Mouse (Mus musculus) layer of hippocampus, postnatal 25 days (tissue): ENCODE measurements around the gene Tmem230. TPM values are rescaled to one million over a fixed set of nuclear protein-coding genes. Genes with fewer than 3 reads are reported as not detected.

Experiments
- DNase-seq, 2 experiments: peaks; one replicate each; pipeline ENCODE4 v3.0.0; 2022; ENCODE audit warnings: mixed read lengths in 2 of 2, low spot score in 1 of 2; ENCODE audit errors: extremely low spot score in 1 of 2
- total RNA-seq, 2 experiments: library from RNA; stranded (reverse); gene quantifications; 2 replicates each; pipeline ENCODE4 v1.2.3; 2021

Gene Tmem230
- total RNA-seq, 2 experiments from 2014 or later, result 27.4 to 29.6 TPM

- no peak for DNase-seq
Observed at GRCm38 (mm10) chr2:132235291-132235690, 12.3 kb downstream of the Tmem230 start.

GRCm38 (mm10) chr2:132233985-132234765, 13.4 kb downstream of the Tmem230 start:
- DNase-seq, result no peak

GRCm38 (mm10) chr2:132232413-132232945, 15.1 kb downstream of the Tmem230 start:
- no peak for DNase-seq

GRCm38 (mm10) chr2:132224359-132224758, 23.2 kb downstream of the Tmem230 start:
- DNase-seq, result no peak

GRCm38 (mm10) chr2:132221611-132222073, 26.0 kb downstream of the Tmem230 start:
- no peak for DNase-seq

- no peak for DNase-seq
Observed at GRCm38 (mm10) chr2:132211995-132212656, 35.5 kb downstream of the Tmem230 start.

- no peak for DNase-seq
Observed at GRCm38 (mm10) chr2:132210806-132211312, 36.7 kb downstream of the Tmem230 start.

- DNase-seq, result no peak
Observed at GRCm38 (mm10) chr2:132208246-132208881, 39.2 kb downstream of the Tmem230 start.

GRCm38 (mm10) chr2:132206316-132206881, 41.2 kb downstream of the Tmem230 start:
- no peak for DNase-seq

- DNase-seq, result no peak
Observed at GRCm38 (mm10) chr2:132205549-132205948, 42.1 kb downstream of the Tmem230 start.

GRCm38 (mm10) chr2:132203773-132204172, 43.8 kb downstream of the Tmem230 start:
- no peak for DNase-seq

GRCm38 (mm10) chr2:132203186-132203585, 44.4 kb downstream of the Tmem230 start:
- DNase-seq, result no peak

GRCm38 (mm10) chr2:132198017-132198933, 49.3 kb downstream of the Tmem230 start:
- DNase-seq, result no peak

GRCm38 (mm10) chr2:132195602-132196001, 52.0 kb downstream of the Tmem230 start:
- no peak for DNase-seq

- DNase-seq, result no peak
Observed at GRCm38 (mm10) chr2:132190602-132191161, 56.9 kb downstream of the Tmem230 start.
